Mouse (Mus musculus): ENCODE results near the gene Tspan4. TPM values are rescaled to one million over a fixed set of nuclear protein-coding genes. Genes with fewer than 3 reads are reported as not detected.
"Not testable (repeated sequence)": the region's sequence is repeated elsewhere in the genome, so short reads cannot be mapped to it uniquely, and the experiment has no call there.

Gene Tspan4
- total and polyA plus RNA-seq, 2 experiments = 66.9 to 135 TPM

DNA sequence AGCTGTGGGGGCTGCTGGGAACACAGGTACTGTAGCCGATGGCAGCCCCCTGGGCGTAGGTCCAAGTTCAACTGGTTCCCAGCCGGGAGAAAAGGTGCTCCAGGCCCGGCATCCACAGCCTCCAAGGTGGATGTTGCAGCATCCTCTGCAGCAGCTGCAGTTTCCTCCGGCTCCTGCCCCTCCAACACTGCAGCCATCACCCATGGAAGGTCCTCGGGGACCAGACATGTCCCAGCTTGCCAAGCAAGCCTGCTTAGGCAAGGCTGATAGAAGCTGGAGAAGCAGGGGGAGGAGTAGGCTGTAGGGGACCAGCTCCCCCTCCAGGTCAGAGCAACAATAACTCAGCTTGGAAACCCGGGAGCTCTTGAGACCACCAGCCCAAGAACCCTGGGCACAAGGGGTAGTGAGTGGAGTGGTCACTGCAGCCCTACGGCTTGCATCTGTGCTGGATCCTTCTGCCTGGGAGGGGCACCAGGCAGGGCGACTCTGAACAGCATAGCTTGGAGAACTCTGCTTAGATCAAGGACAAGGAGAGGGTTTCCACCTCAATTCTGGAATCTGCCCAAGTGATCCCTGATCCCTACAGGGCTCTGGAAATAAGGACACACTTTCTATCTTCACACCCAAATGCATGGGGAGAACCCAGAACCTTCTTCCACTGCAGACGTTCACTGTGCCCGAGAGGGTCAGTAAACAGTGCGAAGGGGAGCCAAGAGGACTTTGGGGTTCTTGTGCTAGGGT is 31.8 kb upstream of the Tspan4 start:
- peak; percentile 51 for DNase-seq (ENCODE audit: extremely low read depth, low read depth, low spot score)
- H3K27me3 ChIP-seq (ENCODE audit: control insufficient read depth, insufficient read depth, low read length) = no peaks in the 10 kb centered on the region
- peak overlapping the region; percentile 46 for H3K9ac ChIP-seq (ENCODE audit: low read depth, low read length)
- H3K36me3 ChIP-seq (ENCODE audit: control insufficient read depth, insufficient read depth, low read length) = 0 out of 2 replicates have a peak, but pooled peaks cover under 1% of the 10 kb centered on the region
- H3K4me3 ChIP-seq (ENCODE audit: insufficient read depth, low read depth, low read length) = peak overlapping the region; percentile 38
- WGBS = 22% methylated on average over 12 of the region's 12 CpGs
- peaks cover 15% of the 10 kb centered on the region for H3K4me1 ChIP-seq (ENCODE audit: control insufficient read depth, insufficient read depth, low read length)
- peak overlapping the region; percentile 17 for H3K27ac ChIP-seq (replicated peaks; ENCODE audit: insufficient read depth, low read depth, low read length)
- TF ChIP-seq POLR2A (IDR thresholded peaks at IDR 0.05; ENCODE audit: extremely low read depth, insufficient read depth, low read length) = no peak
- TF ChIP-seq CTCF (IDR thresholded peaks at IDR 0.05; ENCODE audit: low read depth, low read length) = peak; percentile 23; the same call in 1 of the 2 replicates
- peaks cover 4% of the 10 kb centered on the region; the same call in 1 of the 2 replicates for H3K79me2 ChIP-seq (ENCODE audit: control insufficient read depth, insufficient read depth, low read length)

DNA sequence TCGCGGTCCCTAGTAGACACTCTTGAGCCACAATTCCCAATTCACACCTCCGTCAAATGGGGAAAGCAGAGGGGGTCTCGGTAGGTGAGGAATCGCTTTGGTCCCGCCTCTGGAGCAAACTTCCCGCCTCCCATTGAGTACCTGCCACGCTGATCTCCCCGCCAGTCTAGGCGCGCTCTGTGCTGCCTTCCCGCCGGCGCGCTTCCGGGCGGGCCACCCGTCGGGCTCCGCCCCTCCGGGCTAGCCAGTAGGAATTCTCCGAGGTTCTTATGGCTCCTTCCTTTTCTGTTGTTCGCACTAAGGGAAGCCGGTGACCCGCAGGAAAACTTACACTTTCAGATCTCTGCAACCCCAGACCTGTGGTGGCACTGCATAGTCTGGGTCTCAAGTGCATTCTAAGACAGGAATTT is 31.2 kb upstream of the Tspan4 start, which contains the start of gene Pidd1:
TSS of gene Pidd1 (minus strand) at position 198 of the 410 bp plus-strand sequence.
- Histone ChIP-seq H3K4me3 (ENCODE audit: insufficient read depth, low read depth, low read length) (peak within 1 kb of the TSS; percentile 45), H3K4me1 (ENCODE audit: control insufficient read depth, insufficient read depth, low read length) (peaks cover 19% of the 10 kb centered on the region), H3K9ac (ENCODE audit: low read depth, low read length) (peak within 1 kb of the TSS; percentile 69), H3K27me3 (ENCODE audit: control insufficient read depth, insufficient read depth, low read length) (no peaks in the 10 kb centered on the region), H3K79me2 (ENCODE audit: control insufficient read depth, insufficient read depth, low read length) (peaks cover 4% of the 10 kb centered on the region; the same call in 1 of the 2 replicates), H3K27ac (replicated peaks; ENCODE audit: insufficient read depth, low read depth, low read length) (peak within 1 kb of the TSS; percentile 57), H3K36me3 (ENCODE audit: control insufficient read depth, insufficient read depth, low read length) (peaks cover 2% of the 10 kb centered on the region; the same call in 1 of the 2 replicates)
- TF ChIP-seq CTCF (IDR thresholded peaks at IDR 0.05; ENCODE audit: low read depth, low read length) (no peak), POLR2A (IDR thresholded peaks at IDR 0.05; ENCODE audit: extremely low read depth, insufficient read depth, low read length) (no peak)
- under 1% methylated on average over 25 of the region's 25 CpGs for WGBS
- peak; percentile 58 for DNase-seq (ENCODE audit: extremely low read depth, low read depth, low spot score)

DNA sequence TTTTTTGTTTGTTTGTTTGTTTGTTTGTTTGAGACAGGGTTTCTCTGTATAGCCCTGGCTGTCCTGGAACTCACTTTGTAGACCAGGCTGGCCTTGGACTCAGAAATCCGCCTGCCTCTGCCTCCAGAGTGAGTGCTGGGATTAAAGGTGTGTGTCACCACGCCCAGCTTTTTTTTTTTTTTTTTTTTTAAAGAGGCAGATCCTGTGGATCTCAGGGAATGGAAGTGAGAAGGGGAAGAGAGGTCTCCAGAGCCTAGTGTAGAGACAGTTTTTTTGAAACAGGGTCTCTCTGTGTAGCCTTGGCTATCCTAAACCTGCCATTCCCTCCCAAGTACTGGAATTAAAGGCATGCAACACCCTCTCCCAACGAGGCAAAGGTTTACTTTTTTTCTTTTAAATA is 28.7 kb upstream of the Tspan4 start:
- H3K4me3 ChIP-seq (ENCODE audit: insufficient read depth, low read depth, low read length); DNase-seq (ENCODE audit: extremely low read depth, low read depth, low spot score); H3K9ac ChIP-seq (ENCODE audit: low read depth, low read length); H3K27me3 ChIP-seq (ENCODE audit: control insufficient read depth, insufficient read depth, low read length); H3K79me2 ChIP-seq (ENCODE audit: control insufficient read depth, insufficient read depth, low read length); H3K27ac ChIP-seq (replicated peaks; ENCODE audit: insufficient read depth, low read depth, low read length): not testable (repeated sequence)
- WGBS = 45% methylated on average over 3 of the region's 3 CpGs
- Histone ChIP-seq H3K36me3 (ENCODE audit: control insufficient read depth, insufficient read depth, low read length) (peaks cover 12% of the 10 kb centered on the region; the same call in 1 of the 2 replicates), H3K4me1 (ENCODE audit: control insufficient read depth, insufficient read depth, low read length) (peaks cover 14% of the 10 kb centered on the region)

DNA sequence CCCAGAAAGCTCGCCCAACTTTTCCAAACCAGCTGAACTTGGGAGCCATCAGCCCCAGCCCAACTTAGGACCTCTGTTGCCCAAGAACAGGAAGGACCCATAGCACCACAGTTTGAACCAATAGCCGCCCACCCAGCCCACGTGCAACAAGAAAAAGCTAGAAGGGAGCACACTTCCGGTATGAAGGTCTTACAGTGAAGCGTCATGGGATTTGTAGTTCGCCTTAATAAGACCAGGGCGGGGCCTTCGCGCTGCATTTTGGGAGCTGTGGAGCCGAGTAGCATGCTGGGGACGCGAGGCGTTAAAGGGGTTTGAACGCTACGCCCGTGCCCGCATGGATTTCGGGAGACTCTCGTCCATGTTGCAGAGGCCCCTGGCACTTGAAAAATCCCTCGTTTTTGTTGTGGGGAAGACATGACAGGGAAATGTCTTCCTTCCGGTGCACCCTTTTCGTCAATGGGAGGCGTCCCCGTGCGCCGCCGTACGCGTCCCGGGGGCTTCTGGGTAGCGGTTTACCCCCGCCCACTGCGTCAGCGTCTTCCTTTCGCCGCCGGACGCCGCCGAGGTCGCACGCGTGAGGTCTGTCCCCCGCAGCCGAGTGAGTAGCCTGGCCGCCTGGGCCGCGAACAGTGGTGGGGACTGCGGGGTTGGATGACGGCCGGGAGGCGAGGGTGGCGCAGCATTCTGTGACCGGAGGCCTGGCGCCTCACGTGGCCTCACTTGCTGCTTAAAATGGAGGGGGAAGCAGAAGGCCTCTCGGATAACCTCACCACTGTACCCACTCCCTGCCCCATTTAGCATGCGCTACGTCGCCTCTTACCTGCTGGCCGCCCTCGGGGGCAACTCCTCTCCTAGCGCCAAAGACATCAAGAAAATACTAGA is 27.7 kb upstream of the Tspan4 start, which contains the start of gene Rplp2:
TSS of gene Rplp2 (plus strand) at position 261 of the 882 bp plus-strand sequence.
- Histone ChIP-seq H3K79me2 (ENCODE audit: control insufficient read depth, insufficient read depth, low read length) (peaks cover 4% of the 10 kb centered on the region; the same call in 1 of the 2 replicates), H3K36me3 (ENCODE audit: control insufficient read depth, insufficient read depth, low read length) (peaks cover 15% of the 10 kb centered on the region; the same call in 1 of the 2 replicates), H3K4me1 (ENCODE audit: control insufficient read depth, insufficient read depth, low read length) (peaks cover 14% of the 10 kb centered on the region), H3K27me3 (ENCODE audit: control insufficient read depth, insufficient read depth, low read length) (no peaks in the 10 kb centered on the region), H3K4me3 (ENCODE audit: insufficient read depth, low read depth, low read length) (peak within 1 kb of the TSS; percentile 92), H3K9ac (ENCODE audit: low read depth, low read length) (peak within 1 kb of the TSS; percentile 96), H3K27ac (replicated peaks; ENCODE audit: insufficient read depth, low read depth, low read length) (peak within 1 kb of the TSS; percentile 98)
- peak; percentile 93 for DNase-seq (ENCODE audit: extremely low read depth, low read depth, low spot score)
- TF ChIP-seq CTCF (IDR thresholded peaks at IDR 0.05; ENCODE audit: low read depth, low read length) = no peak
- peak; percentile 91 for TF ChIP-seq POLR2A (IDR thresholded peaks at IDR 0.05; ENCODE audit: extremely low read depth, insufficient read depth, low read length)
- WGBS = 1% methylated on average over 63 of the region's 63 CpGs

DNA sequence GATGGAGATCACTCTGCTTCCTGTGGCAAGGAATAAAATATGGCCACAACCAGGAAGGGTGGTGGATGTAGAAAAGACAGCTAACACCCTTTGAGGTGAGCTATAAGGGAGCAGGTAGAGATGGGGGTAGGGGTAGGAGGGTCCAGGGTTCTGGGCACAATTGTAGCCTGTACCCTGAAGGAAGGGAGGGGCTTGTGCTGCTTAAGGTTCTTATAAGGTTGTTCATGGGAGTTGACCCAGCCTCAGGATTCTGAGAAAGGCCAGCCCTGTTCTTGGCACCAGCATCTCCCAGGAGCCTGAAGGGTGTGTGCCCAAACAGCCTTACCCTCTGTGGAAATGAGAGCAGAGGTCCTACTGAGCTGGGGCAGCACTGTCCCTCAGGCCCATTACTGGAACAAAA is 23.1 kb upstream of the Tspan4 start:
- Histone ChIP-seq H3K36me3 (ENCODE audit: control insufficient read depth, insufficient read depth, low read length) (peaks cover 15% of the 10 kb centered on the region; the same call in 1 of the 2 replicates), H3K4me1 (ENCODE audit: control insufficient read depth, insufficient read depth, low read length) (peaks cover 12% of the 10 kb centered on the region), H3K4me3 (ENCODE audit: insufficient read depth, low read depth, low read length) (no peak overlapping the region), H3K9ac (ENCODE audit: low read depth, low read length) (no peak overlapping the region), H3K27me3 (ENCODE audit: control insufficient read depth, insufficient read depth, low read length) (no peaks in the 10 kb centered on the region), H3K79me2 (ENCODE audit: control insufficient read depth, insufficient read depth, low read length) (peaks cover 7% of the 10 kb centered on the region; the same call in 1 of the 2 replicates), H3K27ac (replicated peaks; ENCODE audit: insufficient read depth, low read depth, low read length) (no peak overlapping the region)
- TF ChIP-seq POLR2A (IDR thresholded peaks at IDR 0.05; ENCODE audit: extremely low read depth, insufficient read depth, low read length) (no peak), CTCF (IDR thresholded peaks at IDR 0.05; ENCODE audit: low read depth, low read length) (no peak)
- DNase-seq (ENCODE audit: extremely low read depth, low read depth, low spot score) = no peak

All from liver, adult 2 months (tissue).